Mouse (Mus musculus) embryonic facial prominence, embryonic 15.5 days (tissue): ENCODE results near the gene Fcgr4. TPM values are rescaled to one million over a fixed set of nuclear protein-coding genes. Genes with fewer than 3 reads are reported as not detected.
"Not testable (repeated sequence)": the region's sequence is repeated elsewhere in the genome, so short reads cannot be mapped to it uniquely, and the experiment has no call there.

Source experiments
- ATAC-seq: fragments of 200-750 bp; cut with Nextera tagmentation; 2 replicates; pipeline ENCODE4 v1.8.0; 2017; ENCODE audit warnings: low read depth, moderate TSS enrichment; ENCODE audit not compliant: insufficient number of reproducible peaks, low FRiP score, low TSS enrichment
- H3K27ac ChIP-seq: fragments of 300-500 bp; sonication (generic); replicated peaks from 2 replicates; pipeline ENCODE4 v1.5.1; 2015; ENCODE audit warnings: mild to moderate bottlenecking, inconsistent platforms
- H3K27me3 ChIP-seq: fragments of 300-500 bp; sonication (generic); 2 replicates; pipeline ENCODE4 v1.6.1; 2015; ENCODE audit warnings: inconsistent platforms
- H3K36me3 ChIP-seq: fragments of 300-500 bp; sonication (generic); 2 replicates; pipeline ENCODE4 v1.6.1; 2015; ENCODE audit warnings: mild to moderate bottlenecking, inconsistent platforms
- H3K4me1 ChIP-seq: fragments of 300-500 bp; sonication (generic); 2 replicates; pipeline ENCODE4 v1.6.1; 2015; ENCODE audit warnings: inconsistent platforms
- H3K4me2 ChIP-seq: fragments of 300-500 bp; sonication (generic); replicated peaks from 2 replicates; pipeline ENCODE4 v1.6.1; 2015; ENCODE audit warnings: mild to moderate bottlenecking, inconsistent platforms
- H3K4me3 ChIP-seq: fragments of 300-500 bp; sonication (generic); replicated peaks from 2 replicates; pipeline ENCODE4 v1.5.1; 2015; ENCODE audit warnings: mild to moderate bottlenecking, inconsistent platforms
- H3K9ac ChIP-seq: fragments of 300-500 bp; sonication (generic); 2 replicates; pipeline ENCODE4 v1.6.1; 2015; ENCODE audit warnings: inconsistent platforms
- H3K9me3 ChIP-seq: fragments of 300-500 bp; sonication (generic); replicated peaks from 2 replicates; pipeline ENCODE4 v1.6.1; 2016; ENCODE audit warnings: inconsistent platforms
- WGBS: fragments of 180-500 bp; shearing (Covaris S2); methylation state at CpG from one replicate; pipeline ENCODE4 v1.1.7; 2015; 5-methylcytosine and 5-hydroxymethylcytosine counted together
- microRNA-seq: library from miRNA; unstranded; fragments of <30 nt; microRNA quantifications from one replicate; pipeline ENCODE4, GENCODE M21; 2016; ENCODE audit warnings: borderline number of aligned reads
- polyA plus RNA-seq: library from polyadenylated mRNA; unstranded; fragments of >200 nt; fragmentation: Nextera tagmentation; extraction: Ambion mirVana; gene quantifications from 2 replicates; pipeline ENCODE4 v1.2.1, GENCODE M21; 2015

Gene Fcgr4
- polyA plus RNA-seq, 1 experiment from 2014 or later, result 1.8 TPM

GRCm38 (mm10) chr1:171071726-171072125 is 53.0 kb downstream of the Fcgr4 start:
- H3K4me3 ChIP-seq, H3K4me2 ChIP-seq, H3K36me3 ChIP-seq, H3K4me1 ChIP-seq, H3K9me3 ChIP-seq, H3K9ac ChIP-seq, H3K27ac ChIP-seq: not testable (repeated sequence)
- 0% methylated on average over 1 of the region's 35 CpGs for WGBS
- H3K27me3 ChIP-seq, result peaks cover 22% of the 10 kb centered on the region
- peak; percentile 44 for ATAC-seq

GRCm38 (mm10) chr1:171072217-171072616 is 53.5 kb downstream of the Fcgr4 start:
- H3K4me2 ChIP-seq, H3K4me3 ChIP-seq, H3K4me1 ChIP-seq, H3K36me3 ChIP-seq, H3K9ac ChIP-seq, H3K27ac ChIP-seq, H3K9me3 ChIP-seq: not testable (repeated sequence)
- no CpG with 5 or more reads among the region's 45 CpGs for WGBS
- peak; percentile 64 for ATAC-seq
- peaks cover 24% of the 10 kb centered on the region for H3K27me3 ChIP-seq

- H3K9ac ChIP-seq, H3K4me3 ChIP-seq, H3K4me1 ChIP-seq, H3K9me3 ChIP-seq, H3K4me2 ChIP-seq, H3K27ac ChIP-seq, H3K36me3 ChIP-seq: not testable (repeated sequence)
- peaks cover 30% of the 10 kb centered on the region for H3K27me3 ChIP-seq
- WGBS, result 22% methylated on average over 6 of the region's 10 CpGs
- ATAC-seq, result 0 out of 2 replicates have a peak, but pooled peaks have one; percentile 5
Measured at GRCm38 (mm10) chr1:171074283-171074682, 55.6 kb downstream of the Fcgr4 start.

GRCm38 (mm10) chr1:171076176-171076575 is 57.5 kb downstream of the Fcgr4 start:
- not testable (repeated sequence) for H3K36me3 ChIP-seq, H3K27ac ChIP-seq, H3K9ac ChIP-seq, H3K9me3 ChIP-seq, ATAC-seq, H3K4me1 ChIP-seq, H3K4me3 ChIP-seq, H3K4me2 ChIP-seq
- WGBS, result 64% methylated on average over 5 of the region's 5 CpGs
- H3K27me3 ChIP-seq, result peaks cover 21% of the 10 kb centered on the region

GRCm38 (mm10) chr1:171077192-171077591 is 58.5 kb downstream of the Fcgr4 start:
- not testable (repeated sequence) for H3K27ac ChIP-seq, ATAC-seq, H3K4me1 ChIP-seq, H3K9ac ChIP-seq, H3K4me2 ChIP-seq, H3K4me3 ChIP-seq, H3K36me3 ChIP-seq, H3K9me3 ChIP-seq
- H3K27me3 ChIP-seq, result peaks cover 28% of the 10 kb centered on the region
- 35% methylated on average over 5 of the region's 5 CpGs for whole genome bisulfite sequencing

GRCm38 (mm10) chr1:171077955-171078354 is 59.2 kb downstream of the Fcgr4 start:
- H3K9me3 ChIP-seq, H3K36me3 ChIP-seq, H3K9ac ChIP-seq, H3K27ac ChIP-seq, H3K4me1 ChIP-seq: not testable (repeated sequence)
- H3K27me3 ChIP-seq, result peaks cover 28% of the 10 kb centered on the region
- peak overlapping the region; percentile 24 for H3K4me3 ChIP-seq
- H3K4me2 ChIP-seq, result peak overlapping the region; percentile 38
- ATAC-seq, result peak; percentile 20; the same call in 1 of the 2 replicates
- 2% methylated on average over 20 of the region's 27 CpGs for WGBS

- not testable (repeated sequence) for H3K9me3 ChIP-seq, H3K4me1 ChIP-seq, ATAC-seq, H3K9ac ChIP-seq, H3K36me3 ChIP-seq, H3K27ac ChIP-seq
- Histone ChIP-seq H3K27me3 (peaks cover 28% of the 10 kb centered on the region), H3K4me2 (peak overlapping the region; percentile 38; the same call in 1 of the 2 replicates), H3K4me3 (peak overlapping the region; percentile 23)
- 19% methylated on average over 12 of the region's 12 CpGs for WGBS
Measured at GRCm38 (mm10) chr1:171078419-171078818, 59.7 kb downstream of the Fcgr4 start.

GRCm38 (mm10) chr1:171079345-171079744 is 60.6 kb downstream of the Fcgr4 start:
- H3K27me3 ChIP-seq, result peaks cover 21% of the 10 kb centered on the region
- 0% methylated on average over 1 of the region's 35 CpGs for WGBS
- not testable (repeated sequence) for H3K27ac ChIP-seq, H3K9ac ChIP-seq, H3K4me2 ChIP-seq, H3K4me3 ChIP-seq, H3K9me3 ChIP-seq, H3K36me3 ChIP-seq, H3K4me1 ChIP-seq
- peak; percentile 37 for ATAC-seq

Small RNA genes lying within 50 kb of the gene (microRNA-seq; reads per million reads assigned to microRNA genes)
- gene Gm27552 (not detected), gene Mir6546 (0.69 reads per million)

Other genes starting within 250 kb of the Fcgr4 start
- gene Atf6, start 151.1 kb upstream of the Fcgr4 start, polyA plus RNA-seq, result 8.9 and 9.2 TPM in 2 replicates
- gene Gm26620, start 133.9 kb upstream of the Fcgr4 start, polyA plus RNA-seq, result 0.33 and 0.72 TPM in 2 replicates
- gene Dusp12, start 133.4 kb upstream of the Fcgr4 start, polyA plus RNA-seq, result 41.0 and 43.5 TPM in 2 replicates
- 0.12 TPM in 1 of 2 replicates, not detected in the other for gene Fcrlb, start 106.0 kb upstream of the Fcgr4 start, polyA plus RNA-seq
- gene Fcrla, start 91.3 kb upstream of the Fcgr4 start, polyA plus RNA-seq, result not detected in 2 replicates
- 4.3 and 4.5 TPM in 2 replicates for gene Fcgr2b, start 42.4 kb upstream of the Fcgr4 start, polyA plus RNA-seq
- gene Fcgr3, start 46.0 kb downstream of the Fcgr4 start, polyA plus RNA-seq, result 25.6 and 26.1 TPM in 2 replicates
- 14.2 and 28.6 TPM in 2 replicates for gene Cfap126, start 95.0 kb downstream of the Fcgr4 start, polyA plus RNA-seq
- gene Sdhc, start 131.7 kb downstream of the Fcgr4 start, polyA plus RNA-seq, result 261 and 274 TPM in 2 replicates
- gene Mpz, start 131.8 kb downstream of the Fcgr4 start, polyA plus RNA-seq, result 6.8 and 8.5 TPM in 2 replicates
- gene Pcp4l1, start 177.3 kb downstream of the Fcgr4 start, polyA plus RNA-seq, result 35.8 and 38.1 TPM in 2 replicates
- 0.24 and 0.42 TPM in 2 replicates for gene Nr1i3, start 195.1 kb downstream of the Fcgr4 start, polyA plus RNA-seq
- gene Tomm40l, start 203.6 kb downstream of the Fcgr4 start, polyA plus RNA-seq, result 29.5 and 30.0 TPM in 2 replicates
- gene Apoa2, start 206.1 kb downstream of the Fcgr4 start, polyA plus RNA-seq, result 1.3 and 1.9 TPM in 2 replicates
- 92.7 and 101 TPM in 2 replicates for gene Fcer1g, start 215.4 kb downstream of the Fcgr4 start, polyA plus RNA-seq
- gene Adamts4, start 231.5 kb downstream of the Fcgr4 start, polyA plus RNA-seq, result 26.0 and 26.6 TPM in 2 replicates
- 217 and 248 TPM in 2 replicates for gene Ndufs2, start 232.5 kb downstream of the Fcgr4 start, polyA plus RNA-seq